Mouse (Mus musculus) hematopoietic stem cell, adult 5-6 weeks (primary cell): Measurements from ENCODE around the gene Sp1. TPM values are rescaled to one million over a fixed set of nuclear protein-coding genes. Genes with fewer than 3 reads are reported as not detected.

Source experiments
- total RNA-seq: library from RNA; stranded (forward); fragments of 172-1452, 232-1000 nt; gene quantifications from 2 replicates; pipeline ENCODE4 v1.2.3, GENCODE M21; 2017

Gene Sp1
- total RNA-seq, 1 experiment from 2014 or later = 73.0 TPM

Other genes with a start within 250 kb of the Sp1 start
- 44.0 and 47.6 TPM in 2 replicates for gene Zfp740, start 202.9 kb upstream of the Sp1 start, total RNA-seq
- 37.4 and 76.7 TPM in 2 replicates for gene Csad, start 201.4 kb upstream of the Sp1 start, total RNA-seq
- 83.0 and 92.1 TPM in 2 replicates for gene Itgb7, start 174.2 kb upstream of the Sp1 start, total RNA-seq
- gene Rarg, start 148.6 kb upstream of the Sp1 start, total RNA-seq = 3.6 and 5.6 TPM in 2 replicates
- gene Gm9918, start 135.6 kb upstream of the Sp1 start, total RNA-seq = not detected in 2 replicates
- gene Mfsd5, start 126.7 kb upstream of the Sp1 start, total RNA-seq = 11.5 and 19.4 TPM in 2 replicates
- gene Espl1, start 109.9 kb upstream of the Sp1 start, total RNA-seq = 8.5 and 26.9 TPM in 2 replicates
- 273 and 464 TPM in 2 replicates for gene Pfdn5, start 80.0 kb upstream of the Sp1 start, total RNA-seq
- gene Myg1, start 74.4 kb upstream of the Sp1 start, total RNA-seq = 35.7 and 75.9 TPM in 2 replicates
- gene Aaas, start 55.4 kb upstream of the Sp1 start, total RNA-seq = 48.4 and 91.9 TPM in 2 replicates
- gene Sp7, start 39.0 kb upstream of the Sp1 start, total RNA-seq = not detected in 2 replicates
- not detected in 2 replicates for gene Amhr2, start 39.2 kb downstream of the Sp1 start, total RNA-seq
- 64.1 and 67.1 TPM in 2 replicates for gene Prr13, start 52.9 kb downstream of the Sp1 start, total RNA-seq
- gene Pcbp2, start 64.4 kb downstream of the Sp1 start, total RNA-seq = 228 and 317 TPM in 2 replicates
- not detected in 2 replicates for gene Gm10337, start 97.6 kb downstream of the Sp1 start, total RNA-seq
- gene Map3k12, start 110.9 kb downstream of the Sp1 start, total RNA-seq = 2.4 and 3.8 TPM in 2 replicates
- gene Tarbp2, start 112.0 kb downstream of the Sp1 start, total RNA-seq = 26.8 and 33.3 TPM in 2 replicates
- 0.55 and 1.6 TPM in 2 replicates for gene Npff, start 118.8 kb downstream of the Sp1 start, total RNA-seq
- 1.7 TPM in 1 of 2 replicates, not detected in the other for gene Gm28047, start 218.9 kb downstream of the Sp1 start, total RNA-seq
- 24.9 and 59.6 TPM in 2 replicates for gene Atf7, start 219.3 kb downstream of the Sp1 start, total RNA-seq